Mouse (Mus musculus) embryonic facial prominence, embryonic 11.5 days (tissue): ENCODE measurements around the gene Nme9. TPM values are rescaled to one million over a fixed set of nuclear protein-coding genes. Genes with fewer than 3 reads are reported as not detected.

ENCODE experiments used
- ATAC-seq: fragments of 200-750 bp; cut with Nextera tagmentation; replicated peaks from 2 replicates; pipeline ENCODE4 v1.8.0; 2017; ENCODE audit warnings: low read depth; ENCODE audit not compliant: insufficient number of reproducible peaks, low FRiP score, low TSS enrichment
- DNase-seq: peaks from one replicate; pipeline ENCODE4 v3.0.0-alpha.2; 2015; ENCODE audit warnings: low spot score
- H3K27ac ChIP-seq: fragments of 300-500 bp; sonication (generic); replicated peaks from 2 replicates; pipeline ENCODE4 v1.5.1; 2014; ENCODE audit warnings: mild to moderate bottlenecking, low read depth, low read length, control low read depth
- H3K27me3 ChIP-seq: fragments of 300-500 bp; sonication (generic); 2 replicates; pipeline ENCODE4 v1.6.1; 2014; ENCODE audit warnings: mild to moderate bottlenecking, low read length, moderate library complexity, mixed read lengths; ENCODE audit not compliant: control insufficient read depth, insufficient read depth
- H3K36me3 ChIP-seq: fragments of 300-500 bp; sonication (generic); replicated peaks from 2 replicates; pipeline ENCODE4 v1.6.1; 2014; ENCODE audit warnings: low read depth, mild to moderate bottlenecking, low read length, moderate library complexity, mixed read lengths; ENCODE audit not compliant: control insufficient read depth, insufficient read depth
- H3K4me1 ChIP-seq: fragments of 300-500 bp; sonication (generic); 2 replicates; pipeline ENCODE4 v1.6.1; 2014; ENCODE audit warnings: low read length, mixed read lengths; ENCODE audit not compliant: control insufficient read depth, insufficient read depth
- H3K4me2 ChIP-seq: fragments of 300-500 bp; sonication (generic); 2 replicates; pipeline ENCODE4 v1.6.1; 2014; ENCODE audit warnings: low read depth, mild to moderate bottlenecking, control low read depth, low read length, moderate library complexity
- H3K4me3 ChIP-seq: fragments of 300-500 bp; sonication (generic); 2 replicates; pipeline ENCODE4 v1.5.1; 2014; ENCODE audit warnings: low read depth, low read length, control low read depth
- H3K9ac ChIP-seq: fragments of 300-500 bp; sonication (generic); replicated peaks from 2 replicates; pipeline ENCODE4 v1.6.1; 2014; ENCODE audit warnings: mild to moderate bottlenecking, control low read depth, low read length
- H3K9me3 ChIP-seq: fragments of 300-500 bp; sonication (generic); replicated peaks from 2 replicates; pipeline ENCODE4 v1.6.1; 2016; ENCODE audit warnings: mild to moderate bottlenecking, low read length, inconsistent platforms, mixed read lengths; ENCODE audit not compliant: control insufficient read depth
- WGBS: fragments of 180-500 bp; shearing (Covaris S2); extraction: QIAGEN DNeasy Blood & Tissue Kit; methylation state at CpG from one replicate; pipeline ENCODE4 v1.1.7; 2014; 5-methylcytosine and 5-hydroxymethylcytosine counted together
- polyA plus RNA-seq: library from polyadenylated mRNA; unstranded; fragments of >200 nt; fragmentation: Nextera tagmentation; extraction: Ambion mirVana; gene quantifications from 2 replicates; pipeline ENCODE4 v1.2.1, GENCODE M21; 2014

Gene Nme9
- polyA plus RNA-seq, 1 experiment from 2014 or later = not detected

GRCm38 (mm10) chr9:99499336-99499735 lies 48.1 kb downstream of the Nme9 start:
- H3K9me3 ChIP-seq = no peaks in the 10 kb centered on the region
- H3K9ac ChIP-seq = no peak overlapping the region
- no peak overlapping the region for H3K4me2 ChIP-seq
- no peaks in the 10 kb centered on the region for H3K27me3 ChIP-seq
- ATAC-seq (no peak), DNase-seq (no peak)
- 92% methylated on average over 4 of the region's 4 CpGs for WGBS
- no peak overlapping the region for H3K4me3 ChIP-seq
- no peak overlapping the region for H3K27ac ChIP-seq
- H3K36me3 ChIP-seq = no peaks in the 10 kb centered on the region
- H3K4me1 ChIP-seq = no peaks in the 10 kb centered on the region

- Histone ChIP-seq H3K36me3 (no peaks in the 10 kb centered on the region; the same call in 1 of the 2 replicates), H3K27me3 (no peaks in the 10 kb centered on the region), H3K4me3 (no peak overlapping the region), H3K4me2 (no peak overlapping the region), H3K9me3 (no peaks in the 10 kb centered on the region), H3K27ac (no peak overlapping the region), H3K9ac (no peak overlapping the region), H3K4me1 (no peaks in the 10 kb centered on the region)
- ATAC-seq = no peak
- DNase-seq = no peak
- 84% methylated on average over 7 of the region's 7 CpGs for WGBS
Measured at GRCm38 (mm10) chr9:99505875-99506274, 54.6 kb downstream of the Nme9 start.

Other genes with a start within 250 kb of the Nme9 start
- gene Faiml, start 214.2 kb upstream of the Nme9 start, polyA plus RNA-seq = not detected in 2 replicates
- 52.6 and 53.2 TPM in 2 replicates for gene Cep70, start 208.1 kb upstream of the Nme9 start, polyA plus RNA-seq
- gene Esyt3, start 92.9 kb upstream of the Nme9 start, polyA plus RNA-seq = 0.21 and 0.31 TPM in 2 replicates
- 11.8 and 14.2 TPM in 2 replicates for gene Mras, start 14.1 kb upstream of the Nme9 start, polyA plus RNA-seq
- gene Armc8, start 117.4 kb downstream of the Nme9 start, polyA plus RNA-seq = 27.2 and 29.2 TPM in 2 replicates
- gene Dbr1, start 124.3 kb downstream of the Nme9 start, polyA plus RNA-seq = 32.7 and 34.8 TPM in 2 replicates
- gene A4gnt, start 161.0 kb downstream of the Nme9 start, polyA plus RNA-seq = not detected in 2 replicates
- 12.0 and 14.8 TPM in 2 replicates for gene Dzip1l, start 178.0 kb downstream of the Nme9 start, polyA plus RNA-seq